Mouse (Mus musculus) forebrain, embryonic 12.5 days (tissue): ENCODE measurements at regions not wholly inside any gene's neighbourhood (a gene's known extent, or its start where the extent isn't known, plus 50 kb on each side); places are given as distances from the start of the nearest gene placed in this dataset.

ENCODE experiments used
- ATAC-seq: fragments of 200-750 bp; cut with Nextera tagmentation; 2 replicates; pipeline ENCODE4 v1.8.0; 2017; ENCODE audit warnings: moderate TSS enrichment; ENCODE audit not compliant: low FRiP score
- H3K27ac ChIP-seq: fragments of 300-500 bp; sonication (generic); 2 replicates; pipeline ENCODE4 v1.5.1; 2016; ENCODE audit warnings: mild to moderate bottlenecking
- H3K27me3 ChIP-seq: fragments of 300-500 bp; sonication (generic); 2 replicates; pipeline ENCODE4 v1.6.1; 2016; ENCODE audit warnings: mild to moderate bottlenecking
- H3K36me3 ChIP-seq: fragments of 300-500 bp; sonication (generic); replicated peaks from 2 replicates; pipeline ENCODE4 v1.6.1; 2016; ENCODE audit warnings: mild to moderate bottlenecking
- H3K4me1 ChIP-seq: fragments of 300-500 bp; sonication (generic); 2 replicates; pipeline ENCODE4 v1.6.1; 2016
- H3K4me2 ChIP-seq: fragments of 300-500 bp; sonication (generic); 2 replicates; pipeline ENCODE4 v1.6.1; 2016; ENCODE audit warnings: mild to moderate bottlenecking, moderate library complexity
- H3K4me3 ChIP-seq: fragments of 300-500 bp; sonication (generic); replicated peaks from 2 replicates; pipeline ENCODE4 v1.5.1; 2016; ENCODE audit warnings: mild to moderate bottlenecking
- H3K9ac ChIP-seq: fragments of 300-500 bp; sonication (generic); 2 replicates; pipeline ENCODE4 v1.6.1; 2016; ENCODE audit warnings: mild to moderate bottlenecking
- H3K9me3 ChIP-seq: fragments of 300-500 bp; sonication (generic); 2 replicates; pipeline ENCODE4 v1.6.1; 2016
- WGBS: fragments of 180-500 bp; shearing (Covaris S2); methylation state at CpG from one replicate; pipeline ENCODE4 v1.1.7; 2016; 5-methylcytosine and 5-hydroxymethylcytosine counted together

GRCm38 (mm10) chr3:83705253-83705652 is 60.9 kb upstream of the Sfrp2 start:
- no peaks in the 10 kb centered on the region for H3K36me3 ChIP-seq
- no peak overlapping the region for H3K4me2 ChIP-seq
- 93% methylated on average over 6 of the region's 6 CpGs for WGBS
- no peak overlapping the region for H3K9ac ChIP-seq
- no peaks in the 10 kb centered on the region for H3K4me1 ChIP-seq
- no peaks in the 10 kb centered on the region for H3K9me3 ChIP-seq
- H3K4me3 ChIP-seq, result no peak overlapping the region
- H3K27ac ChIP-seq, result no peak overlapping the region
- no peak for ATAC-seq
- H3K27me3 ChIP-seq, result no peaks in the 10 kb centered on the region

- Histone ChIP-seq H3K4me2 (no peak overlapping the region), H3K27ac (no peak overlapping the region), H3K9me3 (no peaks in the 10 kb centered on the region), H3K36me3 (no peaks in the 10 kb centered on the region), H3K27me3 (no peaks in the 10 kb centered on the region), H3K9ac (no peak overlapping the region), H3K4me1 (peaks cover 4% of the 10 kb centered on the region; the same call in 1 of the 2 replicates), H3K4me3 (no peak overlapping the region)
- ATAC-seq, result no peak
- WGBS, result 82% methylated on average over 13 of the region's 13 CpGs
These were observed 59.4 kb upstream of the Sfrp2 start for GRCm38 (mm10) chr3:83706531-83707243.

GRCm38 (mm10) chr3:83707278-83707677 is 58.8 kb upstream of the Sfrp2 start:
- H3K27me3 ChIP-seq, result no peaks in the 10 kb centered on the region
- 88% methylated on average over 7 of the region's 7 CpGs for WGBS
- H3K9me3 ChIP-seq, result no peaks in the 10 kb centered on the region
- no peak overlapping the region for H3K9ac ChIP-seq
- H3K36me3 ChIP-seq, result no peaks in the 10 kb centered on the region
- H3K4me3 ChIP-seq, result no peak overlapping the region
- ATAC-seq, result no peak
- H3K27ac ChIP-seq, result no peak overlapping the region
- peaks cover 4% of the 10 kb centered on the region; the same call in 1 of the 2 replicates for H3K4me1 ChIP-seq
- no peak overlapping the region for H3K4me2 ChIP-seq

- no peak for ATAC-seq
- no peak overlapping the region for H3K4me3 ChIP-seq
These were observed 57.1 kb upstream of the Sfrp2 start for GRCm38 (mm10) chr3:83708973-83709372.

GRCm38 (mm10) chr3:83709531-83709930 is 56.6 kb upstream of the Sfrp2 start:
- no peak for ATAC-seq
- 87% methylated on average over 1 of the region's 1 CpGs for WGBS

More at GRCm38 (mm10) chr3:83708973-83709372, 57.1 kb upstream of the Sfrp2 start:
- 73% methylated on average over 4 of the region's 4 CpGs for WGBS
- H3K4me2 ChIP-seq, result no peak overlapping the region
- no peaks in the 10 kb centered on the region for H3K27me3 ChIP-seq
- no peaks in the 10 kb centered on the region for H3K36me3 ChIP-seq
- H3K9ac ChIP-seq, result no peak overlapping the region
- no peak overlapping the region for H3K27ac ChIP-seq
- no peaks in the 10 kb centered on the region for H3K9me3 ChIP-seq
- H3K4me1 ChIP-seq, result peaks cover 4% of the 10 kb centered on the region; the same call in 1 of the 2 replicates

GRCm38 (mm10) chr3:83710995-83711541 is 55.1 kb upstream of the Sfrp2 start:
- no peaks in the 10 kb centered on the region for H3K9me3 ChIP-seq
- H3K27me3 ChIP-seq, result no peaks in the 10 kb centered on the region
- H3K4me3 ChIP-seq, result no peak overlapping the region
- WGBS, result 60% methylated on average over 10 of the region's 10 CpGs
- H3K4me2 ChIP-seq, result no peak overlapping the region
- H3K36me3 ChIP-seq, result no peaks in the 10 kb centered on the region
- H3K4me1 ChIP-seq, result peaks cover 4% of the 10 kb centered on the region; the same call in 1 of the 2 replicates
- ATAC-seq, result no peak
- no peak overlapping the region for H3K9ac ChIP-seq
- H3K27ac ChIP-seq, result no peak overlapping the region

More at GRCm38 (mm10) chr3:83709531-83709930, 56.6 kb upstream of the Sfrp2 start:
- H3K36me3 ChIP-seq, result no peaks in the 10 kb centered on the region
- H3K9ac ChIP-seq, result no peak overlapping the region
- no peak overlapping the region for H3K4me2 ChIP-seq
- H3K27me3 ChIP-seq, result no peaks in the 10 kb centered on the region
- H3K9me3 ChIP-seq, result no peaks in the 10 kb centered on the region
- peaks cover 4% of the 10 kb centered on the region; the same call in 1 of the 2 replicates for H3K4me1 ChIP-seq
- H3K27ac ChIP-seq, result no peak overlapping the region
- H3K4me3 ChIP-seq, result no peak overlapping the region

GRCm38 (mm10) chr3:83712355-83712754 is 53.8 kb upstream of the Sfrp2 start:
- Histone ChIP-seq H3K4me3 (no peak overlapping the region), H3K9ac (no peak overlapping the region), H3K36me3 (no peaks in the 10 kb centered on the region), H3K4me2 (no peak overlapping the region), H3K9me3 (no peaks in the 10 kb centered on the region), H3K27ac (no peak overlapping the region), H3K4me1 (peaks cover 4% of the 10 kb centered on the region; the same call in 1 of the 2 replicates), H3K27me3 (no peaks in the 10 kb centered on the region)
- WGBS, result 79% methylated on average over 2 of the region's 2 CpGs
- ATAC-seq, result no peak

- WGBS, result 51% methylated on average over 6 of the region's 6 CpGs
- H3K36me3 ChIP-seq, result no peaks in the 10 kb centered on the region
- no peaks in the 10 kb centered on the region for H3K9me3 ChIP-seq
- no peaks in the 10 kb centered on the region for H3K27me3 ChIP-seq
- no peak overlapping the region for H3K4me2 ChIP-seq
- no peak for ATAC-seq
- H3K9ac ChIP-seq, result no peak overlapping the region
- no peak overlapping the region for H3K4me3 ChIP-seq
- H3K4me1 ChIP-seq, result peaks cover 7% of the 10 kb centered on the region; the same call in 1 of the 2 replicates
- no peak overlapping the region for H3K27ac ChIP-seq
These were observed 51.5 kb upstream of the Sfrp2 start for GRCm38 (mm10) chr3:83714572-83714971.
